Mouse (Mus musculus) midbrain, postnatal 0 days (tissue): ENCODE data around the gene Cdc42. TPM values are rescaled to one million over a fixed set of nuclear protein-coding genes. Genes with fewer than 3 reads are reported as not detected.

Experiments used
- ATAC-seq: fragments of 200-750 bp; cut with Nextera tagmentation; 2 replicates; pipeline ENCODE4 v1.8.0; 2017; ENCODE audit warnings: moderate number of reproducible peaks, mild to moderate bottlenecking, moderate TSS enrichment, moderate library complexity; ENCODE audit not compliant: low FRiP score
- DNase-seq: peaks from one replicate; pipeline ENCODE4 v3.0.0-alpha.2; 2015; ENCODE audit warnings: low spot score
- H3K27ac ChIP-seq: fragments of 300-500 bp; sonication (generic); 2 replicates; pipeline ENCODE4 v1.5.1; 2014; ENCODE audit warnings: low read depth, mild to moderate bottlenecking, low read length, mixed read lengths
- H3K27me3 ChIP-seq: fragments of 300-500 bp; sonication (generic); 2 replicates; pipeline ENCODE4 v1.6.1; 2014; ENCODE audit warnings: low read length, control low read depth, mixed read lengths; ENCODE audit not compliant: insufficient read depth
- H3K36me3 ChIP-seq: fragments of 300-500 bp; sonication (generic); 2 replicates; pipeline ENCODE4 v1.6.1; 2014; ENCODE audit warnings: low read length, control low read depth, mixed read lengths; ENCODE audit not compliant: insufficient read depth
- H3K4me1 ChIP-seq: fragments of 300-500 bp; sonication (generic); 2 replicates; pipeline ENCODE4 v1.6.1; 2014; ENCODE audit warnings: mild to moderate bottlenecking, control low read depth, antibody characterized with exemption, low read length, mixed read lengths; ENCODE audit not compliant: insufficient read depth
- H3K4me2 ChIP-seq: fragments of 300-500 bp; sonication (generic); 2 replicates; pipeline ENCODE4 v1.6.1; 2014; ENCODE audit warnings: low read depth, mild to moderate bottlenecking, low read length, mixed read lengths; ENCODE audit not compliant: poor library complexity, severe bottlenecking
- H3K4me3 ChIP-seq: fragments of 300-500 bp; sonication (generic); 2 replicates; pipeline ENCODE4 v1.5.1; 2014; ENCODE audit warnings: low read depth, mild to moderate bottlenecking, low read length, moderate library complexity
- H3K9ac ChIP-seq: fragments of 300-500 bp; sonication (generic); replicated peaks from 2 replicates; pipeline ENCODE4 v1.6.1; 2014; ENCODE audit warnings: mild to moderate bottlenecking, low read length, moderate library complexity, mixed read lengths; ENCODE audit not compliant: poor library complexity, severe bottlenecking
- H3K9me3 ChIP-seq: fragments of 300-500 bp; sonication (generic); 2 replicates; pipeline ENCODE4 v1.6.1; 2016; ENCODE audit warnings: low read length, control low read depth
- CTCF ChIP-seq: IDR thresholded peaks from 2 replicates; pipeline ENCODE4 v1.5.1; 2016; ENCODE audit warnings: antibody characterized with exemption, mild to moderate bottlenecking
- WGBS: fragments of 180-500 bp; shearing (Covaris S2); extraction: QIAGEN DNeasy Blood & Tissue Kit; methylation state at CpG from one replicate; pipeline ENCODE4 v1.1.7; 2014; 5-methylcytosine and 5-hydroxymethylcytosine counted together
- polyA plus RNA-seq: library from polyadenylated mRNA; unstranded; fragments of >200 nt; fragmentation: Nextera tagmentation; extraction: Ambion mirVana; gene quantifications from 2 replicates; pipeline ENCODE4 v1.2.1, GENCODE M21; 2015
- total RNA-seq: library from RNA; depleted of rRNA; stranded (reverse); fragments of >200 nt; gene quantifications from 2 replicates; pipeline ENCODE4 v1.2.3, GENCODE M21; 2014

Gene Cdc42
- total and polyA plus RNA-seq, 2 experiments from 2014 or later, result 583 to 1,182 TPM

DNA sequence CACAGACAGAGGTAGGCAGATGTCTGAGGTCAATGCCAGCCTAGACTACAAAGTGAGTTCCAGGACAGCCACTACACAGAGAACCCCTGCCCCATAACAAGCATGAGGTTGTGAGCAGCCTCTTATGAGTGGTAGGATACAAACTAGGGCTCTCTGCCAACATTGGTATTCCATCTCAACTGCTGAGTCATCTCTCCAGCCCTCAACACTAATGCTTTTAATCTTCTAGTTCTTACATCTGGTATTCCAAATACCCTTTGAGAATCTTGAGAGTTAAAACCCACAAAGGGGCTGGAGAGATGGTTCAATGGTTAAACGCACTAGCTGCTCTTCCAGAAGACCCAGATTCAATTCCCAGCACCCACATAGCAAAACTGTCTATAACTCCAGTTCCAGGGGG lies 18.1 kb downstream of the Cdc42 start:
- Histone ChIP-seq H3K36me3 (peaks cover 5% of the 10 kb centered on the region; the same call in 1 of the 2 replicates), H3K4me3 (no peak overlapping the region), H3K4me1 (no peaks in the 10 kb centered on the region), H3K9me3 (no peaks in the 10 kb centered on the region), H3K27ac (no peak overlapping the region), H3K4me2 (no peak overlapping the region), H3K27me3 (no peaks in the 10 kb centered on the region), H3K9ac (no peak overlapping the region)
- TF ChIP-seq CTCF, result no peak
- ATAC-seq (no peak), DNase-seq (no peak)
- WGBS, result 86% methylated on average over 1 of the region's 1 CpGs

DNA sequence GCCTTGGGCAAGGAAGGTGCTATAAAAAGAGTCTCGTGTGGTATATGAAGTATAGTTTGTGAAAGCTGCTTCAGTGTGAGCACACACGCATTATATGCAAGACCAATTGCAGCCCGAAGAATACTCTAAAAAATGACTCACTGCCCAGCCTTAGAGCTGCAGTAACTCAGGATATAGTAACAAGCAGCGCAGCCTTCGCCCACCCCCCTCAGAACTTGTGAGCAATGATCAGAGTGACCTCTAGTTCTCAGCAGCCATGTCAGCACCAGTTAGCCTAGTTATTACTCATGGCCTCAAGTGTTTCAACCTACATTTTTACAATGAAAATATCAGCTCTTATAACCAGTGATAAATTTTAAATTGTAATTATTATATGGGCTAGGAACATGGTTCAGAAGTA lies 21.1 kb downstream of the Cdc42 start:
- Histone ChIP-seq H3K36me3 (peaks cover 11% of the 10 kb centered on the region; the same call in 1 of the 2 replicates), H3K27me3 (no peaks in the 10 kb centered on the region), H3K27ac (no peak overlapping the region), H3K4me2 (no peak overlapping the region), H3K9me3 (no peaks in the 10 kb centered on the region), H3K9ac (no peak overlapping the region), H3K4me3 (no peak overlapping the region), H3K4me1 (no peaks in the 10 kb centered on the region)
- no peak for ATAC-seq
- 90% methylated on average over 5 of the region's 5 CpGs for WGBS
- DNase-seq, result no peak
- no peak for TF ChIP-seq CTCF

DNA sequence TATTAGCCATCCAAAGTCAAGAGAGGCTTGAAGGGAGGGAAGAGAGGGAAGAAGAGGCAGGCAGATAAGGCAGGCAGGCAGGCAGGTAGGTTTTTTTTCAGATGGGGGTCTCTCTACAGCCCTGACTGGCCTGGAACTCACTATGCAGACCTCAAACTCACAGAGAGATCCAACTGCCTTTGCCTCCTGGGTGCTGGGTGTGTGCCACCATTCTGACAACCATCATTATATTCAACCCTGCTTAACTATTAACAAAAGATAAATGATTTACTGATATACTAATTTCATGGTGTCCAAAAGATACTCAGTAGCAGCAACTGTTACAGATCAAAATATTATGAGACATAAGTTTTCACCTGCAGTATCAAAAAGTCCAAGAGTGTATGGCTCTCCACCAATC lies 25.5 kb downstream of the Cdc42 start:
- Histone ChIP-seq H3K9ac (no peak overlapping the region), H3K4me2 (no peak overlapping the region), H3K9me3 (no peaks in the 10 kb centered on the region), H3K4me3 (no peak overlapping the region), H3K27ac (no peak overlapping the region), H3K36me3 (peaks cover 19% of the 10 kb centered on the region; the same call in 1 of the 2 replicates), H3K27me3 (no peaks in the 10 kb centered on the region), H3K4me1 (no peaks in the 10 kb centered on the region)
- ATAC-seq, result no peak
- no peak for DNase-seq
- TF ChIP-seq CTCF, result no peak

DNA sequence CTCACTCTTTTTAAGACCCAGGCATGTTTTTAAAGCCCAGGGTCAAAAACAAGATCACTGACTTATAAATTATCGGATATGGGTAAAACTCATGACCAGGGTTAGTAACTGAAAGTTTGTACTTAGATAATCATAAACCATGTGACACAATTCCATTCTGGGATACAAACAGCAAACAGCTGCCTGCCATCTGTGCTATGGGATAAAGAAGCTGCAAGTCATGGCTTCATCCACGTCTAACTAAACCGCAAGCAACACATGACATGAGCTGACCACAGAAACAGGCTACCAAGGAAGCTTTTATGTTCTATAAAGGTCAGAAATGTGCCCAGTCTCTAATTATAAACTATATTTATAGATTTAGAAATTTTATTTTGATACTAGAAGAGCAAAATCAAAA lies 31.0 kb downstream of the Cdc42 start:
- TF ChIP-seq CTCF, result no peak
- no peak overlapping the region for H3K9ac ChIP-seq
- H3K4me1 ChIP-seq, result no peaks in the 10 kb centered on the region
- H3K9me3 ChIP-seq, result no peaks in the 10 kb centered on the region
- DNase-seq (no peak), ATAC-seq (no peak)
- H3K4me2 ChIP-seq, result no peak overlapping the region
- 89% methylated on average over 3 of the region's 3 CpGs for WGBS
- no peak overlapping the region for H3K4me3 ChIP-seq
- H3K36me3 ChIP-seq, result peaks cover 21% of the 10 kb centered on the region; the same call in 1 of the 2 replicates
- no peak overlapping the region for H3K27ac ChIP-seq
- no peaks in the 10 kb centered on the region for H3K27me3 ChIP-seq

DNA sequence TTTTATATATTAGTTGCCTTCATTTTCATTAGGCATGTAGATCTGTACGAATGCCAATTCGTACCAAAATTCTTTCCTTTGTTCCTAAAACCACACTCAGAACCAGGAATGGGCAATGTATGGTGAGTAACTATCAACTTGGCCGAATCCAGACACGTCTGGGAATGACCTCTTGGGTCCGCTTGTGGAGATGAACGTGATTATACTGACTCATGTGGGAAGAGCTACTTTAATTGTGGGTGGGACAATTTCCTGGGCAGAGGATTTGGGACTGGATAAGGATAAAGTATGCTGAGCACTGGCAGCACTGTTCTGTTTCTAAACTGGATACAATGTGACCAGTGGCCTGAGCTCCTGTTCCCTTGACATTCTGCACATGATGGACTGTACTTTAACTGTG lies 32.6 kb downstream of the Cdc42 start:
- Histone ChIP-seq H3K36me3 (peaks cover 27% of the 10 kb centered on the region; the same call in 1 of the 2 replicates), H3K27me3 (no peaks in the 10 kb centered on the region), H3K4me3 (no peak overlapping the region), H3K4me2 (no peak overlapping the region), H3K27ac (no peak overlapping the region), H3K9ac (no peak overlapping the region), H3K9me3 (no peaks in the 10 kb centered on the region), H3K4me1 (no peaks in the 10 kb centered on the region)
- 88% methylated on average over 6 of the region's 6 CpGs for WGBS
- DNase-seq (no peak), ATAC-seq (no peak)
- TF ChIP-seq CTCF, result no peak

DNA sequence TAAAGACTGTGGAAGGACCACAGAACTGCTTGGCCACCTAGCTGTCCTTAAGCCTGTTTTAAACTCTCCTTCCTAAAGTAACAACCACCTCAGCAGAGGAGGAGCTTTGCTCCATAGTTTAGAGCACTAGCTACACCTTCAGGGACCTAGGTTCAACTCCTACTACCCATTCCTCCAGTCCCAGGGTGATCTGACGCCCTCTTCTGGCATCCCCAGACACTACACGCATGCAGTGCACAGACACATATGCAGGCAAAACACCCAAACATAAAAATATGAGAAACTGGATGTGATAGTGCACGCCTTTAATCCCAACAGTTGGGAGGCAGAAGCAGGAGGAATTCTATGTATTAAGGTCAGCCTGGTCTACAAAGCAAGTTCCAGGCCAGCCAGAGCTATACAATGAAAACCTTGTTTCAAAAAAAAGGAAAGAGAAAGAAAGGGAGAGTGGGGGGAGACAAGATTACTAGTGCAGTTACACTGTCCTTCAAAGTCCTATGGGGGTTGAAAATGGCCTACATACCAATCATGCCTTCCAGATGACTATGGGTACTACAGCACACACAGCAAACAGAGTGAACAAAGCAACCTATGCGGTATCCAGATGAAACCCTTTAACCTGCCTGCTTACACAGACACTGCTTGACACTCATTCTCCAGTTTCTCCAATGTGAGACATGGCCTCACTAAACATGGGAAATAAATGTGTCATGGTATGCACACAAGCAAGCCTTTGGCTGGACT lies 41.3 kb downstream of the Cdc42 start:
- Histone ChIP-seq H3K36me3 (peaks cover 3% of the 10 kb centered on the region; the same call in 1 of the 2 replicates), H3K27ac (no peak overlapping the region), H3K9me3 (no peaks in the 10 kb centered on the region), H3K4me1 (no peaks in the 10 kb centered on the region), H3K9ac (0 out of 2 replicates have a peak overlapping the region, but pooled peaks have one; percentile 13), H3K4me3 (no peak overlapping the region), H3K27me3 (no peaks in the 10 kb centered on the region), H3K4me2 (no peak overlapping the region)
- no peak for ATAC-seq
- peak; percentile 30; the same call in 1 of the 2 replicates for TF ChIP-seq CTCF
- no peak for DNase-seq
- WGBS, result 84% methylated on average over 4 of the region's 4 CpGs
